Mouse (Mus musculus): ENCODE measurements around the gene Ass1. TPM values are rescaled to one million over a fixed set of nuclear protein-coding genes. Genes with fewer than 3 reads are reported as not detected.

The Ass1 gene
- total and polyA plus RNA-seq, 2 experiments from 2014 or later = 24.9 to 26.4 TPM

GRCm38 (mm10) chr2:31482914-31483575 lies 13.0 kb downstream of the Ass1 start:
- DNase-seq (ENCODE audit: low spot score) (peak; percentile 94), ATAC-seq (ENCODE audit: low FRiP score) (peak; percentile 74)
- no peaks in the 10 kb centered on the region for H3K4me1 ChIP-seq (ENCODE audit: insufficient read depth, low read length)
- no peak overlapping the region for H3K27ac ChIP-seq (ENCODE audit: low read depth, low read length)
- no peak overlapping the region for H3K9ac ChIP-seq (replicated peaks; ENCODE audit: low read length, poor library complexity, severe bottlenecking)
- H3K4me2 ChIP-seq (ENCODE audit: low read depth, low read length, poor library complexity, severe bottlenecking) = no peak overlapping the region
- no peaks in the 10 kb centered on the region for H3K36me3 ChIP-seq (ENCODE audit: insufficient read depth, low read length)
- 30% methylated on average over 8 of the region's 8 CpGs for WGBS
- no peaks in the 10 kb centered on the region for H3K9me3 ChIP-seq (ENCODE audit: low read length)
- H3K4me3 ChIP-seq (ENCODE audit: low read depth, low read length) = no peak overlapping the region
- H3K27me3 ChIP-seq (ENCODE audit: insufficient read depth, low read length) = peaks cover 50% of the 10 kb centered on the region
- TF ChIP-seq CTCF (IDR thresholded peaks at IDR 0.05) = peak; percentile 98

GRCm38 (mm10) chr2:31484187-31484586 lies 14.2 kb downstream of the Ass1 start:
- no peaks in the 10 kb centered on the region for H3K4me1 ChIP-seq (ENCODE audit: insufficient read depth, low read length)
- H3K9ac ChIP-seq (replicated peaks; ENCODE audit: low read length, poor library complexity, severe bottlenecking) = no peak overlapping the region
- WGBS = 28% methylated on average over 5 of the region's 5 CpGs
- no peaks in the 10 kb centered on the region for H3K9me3 ChIP-seq (ENCODE audit: low read length)
- no peak overlapping the region for H3K4me3 ChIP-seq (ENCODE audit: low read depth, low read length)
- ATAC-seq (ENCODE audit: low FRiP score) (no peak), DNase-seq (ENCODE audit: low spot score) (peak; percentile 90)
- peak; percentile 95 for TF ChIP-seq CTCF (IDR thresholded peaks at IDR 0.05)
- no peak overlapping the region for H3K4me2 ChIP-seq (ENCODE audit: low read depth, low read length, poor library complexity, severe bottlenecking)
- H3K36me3 ChIP-seq (ENCODE audit: insufficient read depth, low read length) = no peaks in the 10 kb centered on the region
- H3K27ac ChIP-seq (ENCODE audit: low read depth, low read length) = no peak overlapping the region
- peaks cover 54% of the 10 kb centered on the region for H3K27me3 ChIP-seq (ENCODE audit: insufficient read depth, low read length)

GRCm38 (mm10) chr2:31489166-31489565 lies 19.2 kb downstream of the Ass1 start:
- DNase-seq (ENCODE audit: low spot score) (no peak), ATAC-seq (ENCODE audit: low FRiP score) (no peak)
- no peaks in the 10 kb centered on the region for H3K36me3 ChIP-seq (ENCODE audit: insufficient read depth, low read length)
- H3K4me3 ChIP-seq (ENCODE audit: low read depth, low read length) = no peak overlapping the region
- no peak overlapping the region for H3K27ac ChIP-seq (ENCODE audit: low read depth, low read length)
- H3K4me2 ChIP-seq (ENCODE audit: low read depth, low read length, poor library complexity, severe bottlenecking) = no peak overlapping the region
- H3K4me1 ChIP-seq (ENCODE audit: insufficient read depth, low read length) = no peaks in the 10 kb centered on the region
- peaks cover 48% of the 10 kb centered on the region for H3K27me3 ChIP-seq (ENCODE audit: insufficient read depth, low read length)
- H3K9me3 ChIP-seq (ENCODE audit: low read length) = no peaks in the 10 kb centered on the region
- no peak for TF ChIP-seq CTCF (IDR thresholded peaks at IDR 0.05)
- H3K9ac ChIP-seq (replicated peaks; ENCODE audit: low read length, poor library complexity, severe bottlenecking) = no peak overlapping the region
- whole genome bisulfite sequencing = 36% methylated on average over 12 of the region's 12 CpGs

- Histone ChIP-seq H3K9me3 (ENCODE audit: low read length) (no peaks in the 10 kb centered on the region), H3K4me2 (ENCODE audit: low read depth, low read length, poor library complexity, severe bottlenecking) (no peak overlapping the region), H3K36me3 (ENCODE audit: insufficient read depth, low read length) (no peaks in the 10 kb centered on the region), H3K4me1 (ENCODE audit: insufficient read depth, low read length) (no peaks in the 10 kb centered on the region), H3K4me3 (ENCODE audit: low read depth, low read length) (no peak overlapping the region), H3K27me3 (ENCODE audit: insufficient read depth, low read length) (peaks cover 48% of the 10 kb centered on the region), H3K9ac (replicated peaks; ENCODE audit: low read length, poor library complexity, severe bottlenecking) (no peak overlapping the region), H3K27ac (ENCODE audit: low read depth, low read length) (no peak overlapping the region)
- TF ChIP-seq CTCF (IDR thresholded peaks at IDR 0.05) = no peak
- DNase-seq (ENCODE audit: low spot score) (no peak), ATAC-seq (ENCODE audit: low FRiP score) (no peak)
- 87% methylated on average over 2 of the region's 2 CpGs for WGBS
These were observed 20.5 kb downstream of the Ass1 start for GRCm38 (mm10) chr2:31490556-31490955.

GRCm38 (mm10) chr2:31492308-31492707 lies 22.3 kb downstream of the Ass1 start:
- Histone ChIP-seq H3K27me3 (ENCODE audit: insufficient read depth, low read length) (peaks cover 41% of the 10 kb centered on the region), H3K4me3 (ENCODE audit: low read depth, low read length) (no peak overlapping the region), H3K9me3 (ENCODE audit: low read length) (no peaks in the 10 kb centered on the region), H3K9ac (replicated peaks; ENCODE audit: low read length, poor library complexity, severe bottlenecking) (no peak overlapping the region), H3K27ac (ENCODE audit: low read depth, low read length) (no peak overlapping the region), H3K4me2 (ENCODE audit: low read depth, low read length, poor library complexity, severe bottlenecking) (no peak overlapping the region), H3K36me3 (ENCODE audit: insufficient read depth, low read length) (no peaks in the 10 kb centered on the region), H3K4me1 (ENCODE audit: insufficient read depth, low read length) (0 out of 2 replicates have a peak, but pooled peaks cover 3% of the 10 kb centered on the region)
- DNase-seq (ENCODE audit: low spot score) = no peak
- no peak for TF ChIP-seq CTCF (IDR thresholded peaks at IDR 0.05)
- no peak for ATAC-seq (ENCODE audit: low FRiP score)
- 94% methylated on average over 8 of the region's 8 CpGs for WGBS

- H3K9ac ChIP-seq (replicated peaks; ENCODE audit: low read length, poor library complexity, severe bottlenecking) = no peak overlapping the region
- DNase-seq (ENCODE audit: low spot score) = no peak
- no peaks in the 10 kb centered on the region for H3K36me3 ChIP-seq (ENCODE audit: insufficient read depth, low read length)
- ATAC-seq (ENCODE audit: low FRiP score) = no peak
- H3K4me1 ChIP-seq (ENCODE audit: insufficient read depth, low read length) = 0 out of 2 replicates have a peak, but pooled peaks cover 3% of the 10 kb centered on the region
- no peak overlapping the region for H3K27ac ChIP-seq (ENCODE audit: low read depth, low read length)
- no peak overlapping the region for H3K4me3 ChIP-seq (ENCODE audit: low read depth, low read length)
- no peaks in the 10 kb centered on the region for H3K9me3 ChIP-seq (ENCODE audit: low read length)
- TF ChIP-seq CTCF (IDR thresholded peaks at IDR 0.05) = no peak
- 41% methylated on average over 11 of the region's 11 CpGs for WGBS
- H3K4me2 ChIP-seq (ENCODE audit: low read depth, low read length, poor library complexity, severe bottlenecking) = no peak overlapping the region
- peaks cover 43% of the 10 kb centered on the region for H3K27me3 ChIP-seq (ENCODE audit: insufficient read depth, low read length)
These were observed 23.2 kb downstream of the Ass1 start for GRCm38 (mm10) chr2:31493243-31493642.

Measured in midbrain, postnatal 0 days (tissue).